Mouse (Mus musculus): ENCODE measurements around the gene Kansl1l. TPM values are rescaled to one million over a fixed set of nuclear protein-coding genes. Genes with fewer than 3 reads are reported as not detected.

The Kansl1l gene
- polyA plus RNA-seq, 1 experiment from 2014 or later: 25.3 TPM

DNA sequence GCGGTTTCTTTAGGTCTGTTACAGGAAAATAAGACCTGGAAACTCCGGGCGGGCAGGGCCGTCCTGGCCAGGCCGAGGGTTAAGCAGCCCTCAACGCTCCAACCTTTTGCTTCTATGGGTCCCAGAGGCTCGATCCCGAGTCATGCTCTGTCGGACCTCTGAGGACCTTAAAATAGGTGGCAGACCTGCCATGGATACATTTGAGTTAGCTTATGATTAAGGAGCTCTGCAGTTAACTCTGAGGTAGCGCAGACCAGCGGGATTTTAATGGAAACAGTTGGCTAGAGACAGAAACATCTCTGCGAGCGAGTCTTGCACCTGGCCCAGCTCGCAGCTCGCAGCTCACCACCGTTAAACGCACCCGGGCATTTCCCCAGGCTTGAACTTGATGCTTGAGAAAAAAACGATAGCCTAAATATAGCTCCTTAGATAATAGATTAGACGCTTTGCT, 528 bp upstream of the Kansl1l start:
- DNase-seq (ENCODE audit: low spot score): peak; percentile 65

DNA sequence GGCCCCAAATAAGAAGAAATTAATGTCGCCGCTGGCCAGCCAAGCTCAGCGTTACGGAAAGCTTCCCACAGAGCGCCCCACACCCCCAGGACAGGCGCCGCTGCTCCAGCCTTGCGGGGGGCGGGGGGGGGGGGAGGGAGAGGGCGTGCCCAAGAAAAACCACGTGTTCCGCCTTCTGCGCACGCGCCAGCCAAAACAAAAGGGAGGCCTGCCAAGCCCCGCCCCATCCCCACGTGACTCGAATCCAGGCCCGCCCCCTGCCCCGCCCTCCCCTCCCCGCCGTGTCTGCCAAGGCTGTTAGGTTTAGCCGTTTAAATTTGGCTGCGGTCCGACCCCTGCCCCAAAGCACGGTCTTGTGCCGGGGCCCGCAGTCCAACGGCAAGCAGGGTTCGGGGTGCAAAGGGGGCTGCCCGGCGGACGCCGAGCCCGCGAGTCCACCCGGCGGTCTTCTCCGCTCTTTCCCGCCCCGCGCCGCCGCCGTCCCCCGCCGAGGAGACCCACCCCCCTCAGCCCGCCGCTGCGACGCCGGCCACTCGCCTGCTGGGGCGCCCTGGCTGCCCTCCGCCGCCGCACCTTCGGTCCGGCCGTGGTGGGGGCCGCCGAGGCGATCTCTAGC, 417 bp downstream of the Kansl1l start:
- DNase-seq (ENCODE audit: low spot score): peak; percentile 93

DNA sequence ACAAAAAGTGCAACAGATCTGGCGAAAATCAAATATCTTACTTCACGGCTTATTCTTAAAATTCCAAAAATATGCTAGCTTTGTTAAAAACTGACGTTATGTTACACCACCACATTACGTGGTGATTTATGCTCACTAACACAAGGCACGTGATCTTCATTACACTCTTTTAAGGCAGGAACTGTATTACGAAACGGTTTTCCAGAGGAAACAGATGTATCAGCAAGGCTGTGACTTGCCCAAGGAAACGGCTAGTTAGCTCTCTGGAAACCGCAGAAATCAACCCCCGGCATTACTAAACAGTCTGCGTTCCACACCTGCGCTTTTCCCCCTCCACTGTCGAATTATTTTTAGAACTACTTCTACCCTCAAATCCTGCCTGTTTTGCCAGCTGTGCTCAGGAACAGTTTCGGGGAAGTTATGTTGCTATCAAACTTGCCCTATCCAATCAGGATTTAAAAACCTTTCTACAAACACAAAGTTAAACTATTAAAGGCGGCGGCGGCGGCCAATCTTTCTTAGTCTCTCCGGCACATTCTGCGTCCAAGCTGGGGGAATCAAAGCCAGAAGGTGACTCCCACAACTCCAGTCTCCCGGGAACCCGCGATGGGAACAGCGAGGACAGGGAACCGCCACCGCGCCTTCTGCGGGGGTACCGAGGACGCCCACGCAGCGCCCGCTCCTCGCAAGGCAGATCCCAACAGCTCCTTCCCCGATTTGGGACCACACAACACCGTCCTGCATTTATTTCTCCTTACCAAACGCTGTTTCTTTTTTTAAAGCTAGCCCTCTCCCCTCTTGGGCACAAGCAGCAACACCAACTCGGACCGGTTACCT, 1.2 kb downstream of the Kansl1l start:
- peak; percentile 86 for DNase-seq (ENCODE audit: low spot score)

DNA sequence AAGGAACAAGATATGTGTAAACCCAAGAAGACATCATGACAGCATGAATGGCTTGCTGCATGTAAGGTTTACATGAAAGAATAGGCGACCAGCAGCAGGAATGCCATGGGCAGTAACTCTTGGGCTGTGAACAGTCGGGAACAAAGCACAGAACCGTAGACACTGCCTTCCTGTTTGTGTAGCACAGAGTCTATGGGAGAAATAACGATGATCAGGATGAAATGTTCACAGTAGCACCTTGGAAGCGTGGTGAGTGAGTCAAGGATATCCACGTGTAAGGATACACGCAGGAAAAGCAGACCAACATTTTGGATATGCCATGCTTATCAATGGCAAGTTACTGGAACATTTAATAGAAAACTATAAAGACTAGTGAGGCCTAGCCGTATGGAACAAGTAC, 2.6 kb downstream of the Kansl1l start:
- peak; percentile 18 for DNase-seq (ENCODE audit: low spot score)

DNA sequence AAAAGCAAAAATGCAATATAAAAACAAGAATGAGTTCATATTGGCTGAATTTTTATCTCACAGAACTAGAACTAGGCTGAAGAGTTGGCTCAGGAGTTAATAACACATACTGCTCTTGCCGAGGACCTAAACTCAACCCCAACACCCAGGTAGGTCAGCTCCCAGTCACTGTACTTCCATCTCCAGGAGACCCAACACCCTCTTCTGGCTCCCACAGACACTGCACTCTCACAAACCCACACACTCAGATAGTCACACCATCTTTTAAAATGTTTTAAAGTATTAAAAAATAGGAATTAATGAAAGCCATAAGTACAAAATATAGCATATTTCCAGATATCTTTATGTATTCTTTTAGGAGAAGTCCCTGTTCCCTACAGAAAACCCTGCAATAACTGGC, 4.2 kb downstream of the Kansl1l start:
- no peak for DNase-seq (ENCODE audit: low spot score)

DNA sequence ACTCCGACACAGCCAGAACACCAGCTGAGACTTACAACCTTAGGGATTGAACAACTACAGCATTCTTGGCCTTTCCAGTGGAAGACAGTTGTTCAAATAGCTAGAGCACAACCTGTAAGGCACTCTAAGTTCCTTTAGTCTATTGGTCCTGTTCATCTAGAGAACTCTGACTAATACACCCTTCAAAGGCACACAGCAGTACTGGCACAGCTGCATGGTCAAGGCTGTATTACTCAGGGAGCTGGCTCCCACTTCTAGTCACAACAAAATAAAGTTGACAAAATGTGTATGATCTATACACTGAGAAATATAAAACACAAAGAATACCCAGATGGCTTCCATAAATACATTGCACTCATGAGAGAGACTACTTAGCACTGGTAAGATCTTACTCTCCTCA, 10.5 kb downstream of the Kansl1l start:
- DNase-seq (ENCODE audit: low spot score): no peak

DNA sequence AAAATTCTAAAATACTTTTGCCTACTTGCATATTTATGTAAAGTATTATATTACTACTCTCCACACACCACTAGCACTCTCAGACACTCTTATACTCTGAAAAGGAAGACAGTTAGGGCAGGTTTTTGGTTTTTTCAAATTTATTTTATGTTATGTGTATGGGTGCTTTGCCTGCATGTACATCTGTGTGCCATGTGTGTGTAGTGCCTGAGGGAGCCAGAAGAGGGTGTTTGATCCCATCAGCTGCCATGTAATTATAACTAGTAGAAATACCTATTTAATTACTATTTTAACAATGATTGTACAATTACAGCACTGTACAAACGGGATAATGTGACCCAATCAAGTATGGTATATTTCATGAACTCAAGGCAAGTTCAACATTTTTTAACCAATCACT, 12.0 kb downstream of the Kansl1l start:
- DNase-seq (ENCODE audit: low spot score): no peak

DNA sequence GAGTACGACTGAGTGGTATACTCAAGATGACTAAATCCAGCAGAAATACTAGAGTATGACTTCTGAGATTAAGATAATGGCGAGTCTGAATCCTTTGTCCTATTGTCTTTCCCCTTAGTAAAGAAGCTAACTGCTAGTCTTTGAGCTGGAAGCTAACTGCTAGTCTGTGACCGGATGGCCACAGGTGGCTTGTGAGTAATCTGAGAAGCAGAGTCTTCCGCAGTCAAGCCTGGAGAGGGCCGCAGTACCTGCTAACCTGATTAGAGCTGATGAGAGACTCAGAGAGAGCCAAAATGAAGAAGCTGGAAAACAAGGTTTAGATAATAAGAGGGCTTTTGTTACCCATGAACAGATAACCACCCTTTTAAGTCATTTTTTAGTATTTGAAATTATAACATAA, 12.7 kb downstream of the Kansl1l start:
- DNase-seq (ENCODE audit: low spot score): no peak

DNA sequence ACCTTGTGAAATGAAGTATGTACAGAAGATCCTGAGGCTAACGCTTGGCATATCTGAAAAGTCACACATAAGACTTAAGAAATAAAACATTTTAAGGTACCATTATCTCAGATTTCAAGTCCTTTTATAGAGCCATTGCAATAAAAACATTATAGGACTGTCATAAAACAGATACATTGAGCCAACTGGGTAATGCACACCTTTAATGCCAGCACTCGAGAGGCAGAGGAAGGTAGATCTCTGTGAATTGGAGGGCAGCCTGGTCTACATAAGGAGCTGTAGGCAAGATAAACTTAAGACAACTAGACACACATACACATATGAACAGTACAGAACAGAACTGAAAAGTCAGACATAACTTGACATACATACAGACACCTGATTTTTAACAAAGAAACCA, 19.4 kb downstream of the Kansl1l start:
- no peak for DNase-seq (ENCODE audit: low spot score)

DNA sequence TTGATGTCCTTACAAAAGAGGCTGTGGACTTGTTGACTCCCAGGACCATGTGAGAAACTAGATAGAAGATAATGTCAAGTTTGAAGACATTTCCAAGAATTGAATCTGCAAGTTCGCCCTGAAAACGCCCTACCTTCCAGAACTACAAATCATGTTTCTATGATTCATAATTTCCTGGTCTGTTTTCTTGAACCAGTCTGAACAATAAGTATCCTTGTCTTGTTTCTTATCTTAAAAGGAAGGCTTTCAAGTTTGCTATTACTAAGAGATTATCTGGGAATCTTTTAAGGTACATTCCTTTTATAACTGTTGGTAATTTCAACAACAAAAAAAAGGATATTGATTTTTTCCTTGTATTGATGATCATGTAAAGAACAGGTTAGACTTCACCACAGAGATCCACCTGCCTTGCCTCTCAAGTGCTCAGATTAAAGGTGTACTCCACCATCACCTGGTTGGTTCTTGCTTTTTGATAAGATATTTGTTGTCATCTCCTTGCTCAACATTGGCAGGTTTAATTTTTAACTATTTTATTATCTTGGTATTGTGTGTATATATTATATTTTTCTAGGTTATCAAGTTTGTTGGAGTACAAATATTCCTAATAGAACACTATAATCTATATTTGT, 24.4 kb downstream of the Kansl1l start:
- no peak for DNase-seq (ENCODE audit: low spot score)

DNA sequence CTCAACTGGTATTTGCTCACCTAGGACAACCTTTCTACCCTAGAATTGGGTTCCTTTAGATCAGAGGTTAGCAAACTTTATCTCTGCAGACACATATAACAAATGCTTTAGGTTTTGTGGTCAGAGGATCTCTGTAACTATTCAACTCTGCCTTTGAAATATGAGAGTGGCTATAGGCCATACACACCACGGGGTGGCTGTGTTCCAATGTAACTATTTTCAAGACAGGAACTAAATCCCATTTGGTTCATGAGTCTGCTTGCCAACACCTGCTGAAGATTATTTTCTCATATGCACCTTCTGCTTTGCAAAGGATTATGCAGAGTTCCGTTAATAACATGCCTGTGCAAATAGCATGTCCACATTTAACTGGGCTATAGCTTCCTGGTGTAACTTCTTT, 35.1 kb downstream of the Kansl1l start:
- no peak for DNase-seq (ENCODE audit: low spot score)

DNA sequence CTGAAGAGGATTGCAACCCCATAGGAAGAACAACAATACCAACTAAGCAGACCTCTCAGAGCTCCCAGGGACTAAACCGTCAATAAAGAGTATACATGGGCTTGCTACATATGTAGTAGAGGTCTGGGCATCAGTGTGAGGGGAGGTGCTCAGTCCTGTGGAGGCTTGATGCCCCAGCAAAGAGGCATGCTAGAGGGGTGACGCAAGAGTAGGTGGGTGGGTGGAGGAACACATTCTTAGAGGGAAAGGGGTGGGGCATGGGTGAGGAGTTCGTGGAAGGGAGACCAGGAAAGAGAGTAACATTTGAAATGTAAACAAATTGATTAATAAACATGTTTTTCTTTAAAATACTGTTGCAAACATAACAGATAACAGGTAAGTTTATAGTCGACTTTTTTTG, 36.3 kb downstream of the Kansl1l start:
- no peak for DNase-seq (ENCODE audit: low spot score)

DNA sequence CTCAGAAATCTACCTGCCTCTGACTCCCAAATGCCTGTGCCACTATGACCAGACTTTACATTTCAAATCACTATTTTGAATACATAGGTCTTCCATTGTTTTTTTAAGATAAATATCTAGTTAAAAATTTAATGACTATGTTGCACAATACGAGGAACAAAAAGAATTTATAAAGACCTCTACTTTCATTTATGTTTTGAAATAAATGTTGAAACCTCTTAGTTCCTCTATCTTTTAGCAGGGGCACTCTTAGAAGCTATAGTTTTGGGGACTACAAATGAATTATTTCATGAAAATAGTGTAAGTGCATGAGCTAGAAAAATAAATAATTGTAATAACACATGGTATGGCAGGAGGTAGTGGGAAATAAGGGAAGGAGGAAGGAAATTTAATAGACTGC, 38.6 kb downstream of the Kansl1l start:
- DNase-seq (ENCODE audit: low spot score): no peak

DNA sequence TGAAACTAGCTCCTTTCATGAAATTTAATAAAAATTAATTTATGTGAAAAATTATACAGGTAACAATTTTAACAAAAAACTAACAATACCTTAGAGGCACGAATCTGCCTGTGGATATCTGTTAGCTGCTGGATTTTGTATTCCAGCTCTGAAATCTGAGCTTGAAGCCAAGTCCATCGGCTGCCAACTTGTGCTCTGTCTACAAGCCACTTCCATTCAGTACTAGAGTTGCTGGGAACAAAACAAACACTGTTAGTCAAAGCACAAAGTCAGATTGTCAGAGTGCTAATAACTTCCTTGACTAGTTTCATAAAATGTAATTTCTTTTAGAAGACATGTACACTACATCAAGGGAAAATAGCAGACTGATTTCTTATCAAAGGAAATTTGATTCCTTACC, 39.5 kb downstream of the Kansl1l start:
- no peak for DNase-seq (ENCODE audit: low spot score)

DNA sequence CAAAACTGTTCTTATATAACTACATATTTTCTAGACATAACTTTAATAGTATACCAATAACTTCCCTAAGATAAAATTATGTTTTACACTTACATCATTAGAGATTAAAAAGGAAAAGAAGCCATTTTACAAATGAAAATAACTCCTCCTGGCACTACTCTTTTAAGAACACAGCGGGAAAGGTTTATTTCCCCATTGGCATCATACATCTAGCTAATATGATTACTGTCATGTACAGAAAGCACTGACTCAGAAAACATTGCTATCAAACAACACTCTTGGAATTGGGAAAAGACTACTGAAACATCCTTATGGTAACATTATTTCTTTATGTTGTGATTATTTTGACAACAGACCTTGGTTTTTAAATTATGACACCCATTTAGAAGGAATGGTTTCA, 48.6 kb downstream of the Kansl1l start:
- no peak for DNase-seq (ENCODE audit: low spot score)

DNA sequence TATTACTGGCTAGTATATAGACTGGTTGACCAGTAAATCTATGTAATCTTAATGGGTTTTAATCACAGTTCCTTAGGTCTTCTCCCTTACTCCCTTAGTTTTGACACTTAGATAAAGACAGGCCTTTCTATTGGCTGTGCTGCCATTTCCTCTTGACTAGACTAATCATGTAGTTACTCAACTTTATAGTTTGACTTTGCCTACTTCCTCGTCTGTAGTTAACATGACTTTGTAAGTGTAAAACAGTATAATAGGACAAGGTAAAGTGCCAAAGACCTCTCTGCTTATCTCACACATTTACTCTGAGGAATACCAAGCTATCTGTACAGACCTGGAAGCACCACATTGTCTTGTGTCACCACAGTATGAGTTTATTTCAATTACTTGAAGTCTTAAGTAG, 86.8 kb downstream of the Kansl1l start:
- no peak for DNase-seq (ENCODE audit: low spot score)

DNA sequence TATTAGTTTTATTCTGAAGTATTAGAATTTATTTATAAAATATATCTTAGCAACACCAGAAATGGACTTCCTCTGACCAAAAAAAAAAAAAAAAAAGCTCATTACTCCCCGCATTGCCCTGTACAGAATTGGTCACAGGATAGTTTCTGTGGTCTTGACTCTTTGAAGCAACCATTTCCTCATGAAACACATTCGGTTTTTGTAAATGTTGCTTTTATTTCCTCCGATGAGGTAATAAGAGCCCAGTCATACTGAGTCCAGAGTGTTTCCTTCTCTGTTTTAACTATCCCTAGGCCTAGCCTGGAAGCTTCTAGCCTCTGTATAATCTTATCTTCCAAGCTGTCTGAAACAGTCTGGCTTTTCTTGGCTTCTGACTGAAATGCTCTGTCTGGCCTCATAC, 104.5 kb downstream of the Kansl1l start:
- no peak for DNase-seq (ENCODE audit: low spot score)

DNA sequence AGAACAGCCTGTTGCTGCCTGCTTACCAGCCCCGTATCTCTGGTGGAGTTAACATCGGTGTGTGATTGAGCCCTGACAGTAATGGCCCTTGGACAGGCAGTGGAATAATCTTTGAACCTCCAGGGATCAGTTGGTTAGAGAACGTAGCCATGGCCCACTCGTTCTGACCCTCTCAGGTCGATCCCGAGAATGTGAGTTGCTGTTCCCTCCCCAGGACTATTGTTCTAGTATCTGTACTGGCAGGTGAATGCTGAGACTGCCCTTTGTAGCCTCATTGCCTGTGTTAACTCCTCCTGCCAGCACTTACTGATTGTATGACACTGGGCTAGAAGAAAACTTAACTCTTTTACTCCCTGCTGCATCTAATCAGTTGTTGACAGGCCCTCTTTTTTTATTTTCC, 112.8 kb downstream of the Kansl1l start:
- no peak for DNase-seq (ENCODE audit: low spot score)

DNA sequence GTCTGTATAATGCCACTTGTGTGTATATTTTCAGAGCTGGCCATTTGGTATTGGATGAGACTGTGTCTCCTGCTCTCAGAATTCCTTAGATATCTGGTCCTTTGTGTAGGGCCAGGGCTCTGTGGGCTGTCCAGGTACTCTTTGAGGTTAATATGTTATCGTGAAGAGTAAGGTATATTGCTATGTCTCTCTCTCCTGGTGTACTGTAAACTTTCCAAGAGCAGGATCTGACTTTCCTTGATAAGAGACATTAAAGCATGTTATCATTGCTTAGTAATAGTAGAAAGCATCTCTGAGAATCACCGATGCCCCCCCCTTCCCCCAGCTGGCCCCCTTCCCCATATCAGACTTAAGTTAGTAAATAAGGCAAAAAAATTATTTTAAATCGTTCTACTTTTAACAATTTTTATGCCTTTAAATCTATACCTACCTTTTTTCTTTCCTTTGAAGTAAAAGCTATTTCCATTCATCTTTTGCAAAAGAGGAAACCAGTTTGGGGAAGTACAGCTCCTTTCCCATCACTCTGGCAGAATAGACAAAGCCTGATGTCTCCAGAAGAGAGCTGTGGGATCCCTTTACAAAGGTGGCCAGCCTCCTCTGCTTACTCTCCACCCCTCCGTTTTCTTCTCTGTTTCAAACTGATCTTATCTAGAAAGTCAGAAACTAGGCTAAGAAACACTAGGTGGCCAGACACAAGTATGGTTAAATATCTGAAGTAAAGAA, 114.6 kb downstream of the Kansl1l start:
- DNase-seq (ENCODE audit: low spot score): no peak

DNA sequence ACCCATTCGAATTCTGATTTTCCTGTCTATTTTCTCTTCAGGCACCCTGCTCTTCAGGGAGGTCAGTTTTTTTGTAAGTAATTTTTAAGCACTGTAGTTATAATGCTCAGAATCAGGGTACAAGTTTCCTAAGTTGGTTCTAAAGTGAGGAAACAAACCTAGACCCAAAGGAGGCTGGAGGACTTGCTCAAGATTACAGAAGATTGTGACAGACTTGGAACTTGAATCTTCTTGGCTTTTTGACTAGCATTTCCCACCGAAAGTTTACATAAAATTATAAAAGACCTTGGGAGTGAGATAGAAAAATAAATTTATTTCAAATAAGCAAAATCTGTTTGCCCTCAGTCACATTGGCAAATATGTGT, 115.8 kb downstream of the Kansl1l start:
- no peak for DNase-seq (ENCODE audit: low spot score)

DNA sequence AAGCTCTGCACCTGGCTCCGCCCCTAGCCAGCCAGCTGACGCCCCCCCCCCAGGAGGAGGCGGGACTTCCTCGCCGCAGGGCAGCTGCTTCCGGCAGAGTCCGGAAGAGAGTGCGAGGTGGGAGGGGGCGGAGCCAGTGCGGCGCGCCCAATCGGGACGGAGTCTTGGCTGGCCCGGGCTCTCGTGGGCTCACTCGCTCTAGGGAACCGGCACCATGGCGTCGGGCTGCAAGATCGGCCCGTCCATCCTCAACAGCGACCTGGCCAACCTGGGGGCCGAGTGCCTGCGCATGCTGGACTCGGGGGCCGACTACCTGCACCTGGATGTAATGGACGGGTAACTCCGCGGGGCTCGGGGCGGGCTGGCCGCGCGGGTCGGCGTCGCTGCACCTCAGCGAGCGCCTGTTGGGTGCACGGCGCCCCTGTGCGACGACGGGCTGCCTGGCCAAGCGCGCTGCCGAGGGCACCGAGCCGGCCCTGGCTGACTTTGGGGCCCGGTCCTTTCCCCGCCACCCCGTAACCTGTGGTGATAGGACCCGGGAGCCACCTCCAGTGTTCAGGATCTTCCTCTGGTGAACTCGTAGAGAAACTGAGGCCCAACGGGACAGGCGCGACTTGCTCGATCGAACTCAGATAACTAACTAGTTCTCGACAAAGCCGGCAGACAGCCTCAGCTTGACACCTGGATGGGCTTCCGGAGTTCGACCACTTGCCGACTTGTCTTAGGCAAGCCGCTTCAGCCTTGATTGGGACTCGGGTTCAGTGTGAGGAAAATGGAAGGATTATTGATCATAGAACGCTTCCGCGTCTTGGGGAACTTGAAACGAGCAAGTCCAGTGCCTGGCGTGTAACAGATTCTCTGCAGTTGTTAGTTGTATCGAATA, 116.4 kb downstream of the Kansl1l start, which contains the start of gene Rpe:
Gene Rpe, plus strand, starts transcription at position 139 of the 883 bp plus-strand sequence.
- DNase-seq (ENCODE audit: low spot score): peak; percentile 95
